Mouse (Mus musculus): ENCODE measurements around the gene Ubtf. TPM values are rescaled to one million over a fixed set of nuclear protein-coding genes. Genes with fewer than 3 reads are reported as not detected.

Gene Ubtf
- polyA plus RNA-seq, 1 experiment from 2014 or later: 99.1 TPM

- ATAC-seq: no peak
- no peaks in the 10 kb centered on the region for H3K36me3 ChIP-seq (ENCODE audit: control insufficient read depth, insufficient read depth)
- H3K27ac ChIP-seq (ENCODE audit: low read length): no peak overlapping the region
- H3K4me2 ChIP-seq (ENCODE audit: low read length): no peak overlapping the region
- no peaks in the 10 kb centered on the region for H3K27me3 ChIP-seq (replicated peaks; ENCODE audit: control insufficient read depth, insufficient read depth, low read length)
- H3K4me3 ChIP-seq (replicated peaks; ENCODE audit: low read length): no peak overlapping the region
- H3K9me3 ChIP-seq (ENCODE audit: control insufficient read depth, low read length): no peaks in the 10 kb centered on the region
- no peaks in the 10 kb centered on the region for H3K4me1 ChIP-seq (replicated peaks; ENCODE audit: control insufficient read depth, insufficient read depth, low read length)
- 86% methylated on average over 11 of the region's 11 CpGs for WGBS
- no peak overlapping the region for H3K9ac ChIP-seq (replicated peaks; ENCODE audit: low read depth, low read length)
These were observed 29.2 kb upstream of the Ubtf start for GRCm38 (mm10) chr11:102348771-102349170.

GRCm38 (mm10) chr11:102348101-102348585 lies 28.6 kb upstream of the Ubtf start:
- no peak overlapping the region for H3K4me2 ChIP-seq (ENCODE audit: low read length)
- no peak overlapping the region for H3K9ac ChIP-seq (replicated peaks; ENCODE audit: low read depth, low read length)
- no peaks in the 10 kb centered on the region for H3K27me3 ChIP-seq (replicated peaks; ENCODE audit: control insufficient read depth, insufficient read depth, low read length)
- H3K9me3 ChIP-seq (ENCODE audit: control insufficient read depth, low read length): no peaks in the 10 kb centered on the region
- H3K4me1 ChIP-seq (replicated peaks; ENCODE audit: control insufficient read depth, insufficient read depth, low read length): no peaks in the 10 kb centered on the region
- H3K4me3 ChIP-seq (replicated peaks; ENCODE audit: low read length): no peak overlapping the region
- no peaks in the 10 kb centered on the region for H3K36me3 ChIP-seq (ENCODE audit: control insufficient read depth, insufficient read depth)
- 90% methylated on average over 7 of the region's 7 CpGs for WGBS
- ATAC-seq: no peak
- H3K27ac ChIP-seq (ENCODE audit: low read length): no peak overlapping the region

DNA sequence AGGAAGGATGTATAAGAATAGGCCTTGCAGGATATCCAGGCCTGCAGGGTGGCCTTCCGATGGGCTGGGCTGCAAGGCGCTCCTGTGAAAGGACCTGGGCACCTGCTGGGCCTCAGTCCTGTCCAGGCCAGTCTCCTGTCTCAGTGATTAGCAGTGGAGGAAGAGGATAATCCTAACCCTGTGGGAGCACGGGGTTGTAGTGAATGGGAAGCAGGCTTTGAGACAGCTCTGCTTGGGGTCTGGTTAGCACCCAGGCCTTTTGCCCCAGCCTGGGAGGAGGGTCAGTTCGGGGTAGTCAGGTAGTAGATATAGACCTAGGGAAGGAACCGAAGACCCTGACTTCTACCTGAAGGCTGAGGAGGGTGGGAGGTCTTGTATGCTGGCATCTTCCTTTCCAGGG lies 28.1 kb upstream of the Ubtf start:
- WGBS: 59% methylated on average over 5 of the region's 5 CpGs
- no peak overlapping the region for H3K4me3 ChIP-seq (replicated peaks; ENCODE audit: low read length)
- H3K36me3 ChIP-seq (ENCODE audit: control insufficient read depth, insufficient read depth): no peaks in the 10 kb centered on the region
- H3K9me3 ChIP-seq (ENCODE audit: control insufficient read depth, low read length): no peaks in the 10 kb centered on the region
- ATAC-seq: no peak
- H3K27me3 ChIP-seq (replicated peaks; ENCODE audit: control insufficient read depth, insufficient read depth, low read length): no peaks in the 10 kb centered on the region
- no peaks in the 10 kb centered on the region for H3K4me1 ChIP-seq (replicated peaks; ENCODE audit: control insufficient read depth, insufficient read depth, low read length)
- no peak overlapping the region for H3K27ac ChIP-seq (ENCODE audit: low read length)
- H3K9ac ChIP-seq (replicated peaks; ENCODE audit: low read depth, low read length): no peak overlapping the region
- no peak overlapping the region for H3K4me2 ChIP-seq (ENCODE audit: low read length)

DNA sequence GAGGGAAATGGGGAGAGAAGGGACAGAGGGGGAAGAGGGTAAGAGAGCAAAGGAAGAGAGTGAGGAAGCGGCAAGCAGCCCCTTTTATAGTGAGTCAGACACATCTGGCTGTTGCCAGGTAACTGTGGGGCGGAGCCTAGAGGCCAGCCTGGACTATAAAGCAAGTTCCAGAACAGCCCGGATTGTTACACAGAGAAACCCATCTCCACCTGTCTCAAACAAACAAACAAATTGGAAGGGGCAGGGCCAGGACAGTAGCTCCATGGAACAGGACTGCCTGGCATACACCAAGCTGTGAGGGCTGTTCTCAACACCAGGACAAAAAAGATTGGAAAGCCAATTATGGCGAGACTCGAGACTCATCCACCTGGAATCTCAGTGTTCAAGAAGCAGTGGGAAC lies 27.4 kb upstream of the Ubtf start:
- Histone ChIP-seq H3K4me1 (replicated peaks; ENCODE audit: control insufficient read depth, insufficient read depth, low read length) (no peaks in the 10 kb centered on the region), H3K9ac (replicated peaks; ENCODE audit: low read depth, low read length) (no peak overlapping the region), H3K9me3 (ENCODE audit: control insufficient read depth, low read length) (no peaks in the 10 kb centered on the region), H3K27ac (ENCODE audit: low read length) (no peak overlapping the region), H3K4me2 (ENCODE audit: low read length) (no peak overlapping the region), H3K36me3 (ENCODE audit: control insufficient read depth, insufficient read depth) (no peaks in the 10 kb centered on the region), H3K4me3 (replicated peaks; ENCODE audit: low read length) (no peak overlapping the region), H3K27me3 (replicated peaks; ENCODE audit: control insufficient read depth, insufficient read depth, low read length) (no peaks in the 10 kb centered on the region)
- no peak for ATAC-seq
- 63% methylated on average over 5 of the region's 5 CpGs for WGBS

GRCm38 (mm10) chr11:102344458-102344857 lies 24.9 kb upstream of the Ubtf start:
- WGBS: 92% methylated on average over 3 of the region's 3 CpGs
- Histone ChIP-seq H3K36me3 (ENCODE audit: control insufficient read depth, insufficient read depth) (no peaks in the 10 kb centered on the region), H3K4me1 (replicated peaks; ENCODE audit: control insufficient read depth, insufficient read depth, low read length) (no peaks in the 10 kb centered on the region), H3K9ac (replicated peaks; ENCODE audit: low read depth, low read length) (no peak overlapping the region), H3K27ac (ENCODE audit: low read length) (no peak overlapping the region), H3K9me3 (ENCODE audit: control insufficient read depth, low read length) (no peaks in the 10 kb centered on the region), H3K27me3 (replicated peaks; ENCODE audit: control insufficient read depth, insufficient read depth, low read length) (no peaks in the 10 kb centered on the region), H3K4me3 (replicated peaks; ENCODE audit: low read length) (no peak overlapping the region), H3K4me2 (ENCODE audit: low read length) (no peak overlapping the region)
- no peak for ATAC-seq

- Histone ChIP-seq H3K4me3 (replicated peaks; ENCODE audit: low read length) (no peak overlapping the region), H3K9me3 (ENCODE audit: control insufficient read depth, low read length) (no peaks in the 10 kb centered on the region), H3K36me3 (ENCODE audit: control insufficient read depth, insufficient read depth) (no peaks in the 10 kb centered on the region), H3K4me1 (replicated peaks; ENCODE audit: control insufficient read depth, insufficient read depth, low read length) (peaks cover 8% of the 10 kb centered on the region; the same call in 1 of the 2 replicates), H3K27me3 (replicated peaks; ENCODE audit: control insufficient read depth, insufficient read depth, low read length) (no peaks in the 10 kb centered on the region), H3K4me2 (ENCODE audit: low read length) (no peak overlapping the region), H3K27ac (ENCODE audit: low read length) (no peak overlapping the region), H3K9ac (replicated peaks; ENCODE audit: low read depth, low read length) (no peak overlapping the region)
- ATAC-seq: no peak
- 61% methylated on average over 12 of the region's 12 CpGs for WGBS
These were observed 23.2 kb upstream of the Ubtf start for GRCm38 (mm10) chr11:102342742-102343141.

GRCm38 (mm10) chr11:102341101-102341500 lies 21.6 kb upstream of the Ubtf start:
- Histone ChIP-seq H3K27ac (ENCODE audit: low read length) (no peak overlapping the region), H3K27me3 (replicated peaks; ENCODE audit: control insufficient read depth, insufficient read depth, low read length) (no peaks in the 10 kb centered on the region), H3K9ac (replicated peaks; ENCODE audit: low read depth, low read length) (no peak overlapping the region), H3K4me3 (replicated peaks; ENCODE audit: low read length) (no peak overlapping the region), H3K9me3 (ENCODE audit: control insufficient read depth, low read length) (no peaks in the 10 kb centered on the region), H3K36me3 (ENCODE audit: control insufficient read depth, insufficient read depth) (no peaks in the 10 kb centered on the region), H3K4me2 (ENCODE audit: low read length) (no peak overlapping the region), H3K4me1 (replicated peaks; ENCODE audit: control insufficient read depth, insufficient read depth, low read length) (peaks cover 8% of the 10 kb centered on the region; the same call in 1 of the 2 replicates)
- no peak for ATAC-seq
- 94% methylated on average over 4 of the region's 4 CpGs for WGBS

- 64% methylated on average over 4 of the region's 4 CpGs for WGBS
- Histone ChIP-seq H3K27ac (ENCODE audit: low read length) (no peak overlapping the region), H3K27me3 (replicated peaks; ENCODE audit: control insufficient read depth, insufficient read depth, low read length) (no peaks in the 10 kb centered on the region), H3K9me3 (ENCODE audit: control insufficient read depth, low read length) (no peaks in the 10 kb centered on the region), H3K4me3 (replicated peaks; ENCODE audit: low read length) (no peak overlapping the region), H3K4me1 (replicated peaks; ENCODE audit: control insufficient read depth, insufficient read depth, low read length) (peaks cover 8% of the 10 kb centered on the region; the same call in 1 of the 2 replicates), H3K36me3 (ENCODE audit: control insufficient read depth, insufficient read depth) (no peaks in the 10 kb centered on the region), H3K4me2 (ENCODE audit: low read length) (no peak overlapping the region), H3K9ac (replicated peaks; ENCODE audit: low read depth, low read length) (no peak overlapping the region)
- ATAC-seq: no peak
These were observed 20.1 kb upstream of the Ubtf start for GRCm38 (mm10) chr11:102339624-102340023.

DNA sequence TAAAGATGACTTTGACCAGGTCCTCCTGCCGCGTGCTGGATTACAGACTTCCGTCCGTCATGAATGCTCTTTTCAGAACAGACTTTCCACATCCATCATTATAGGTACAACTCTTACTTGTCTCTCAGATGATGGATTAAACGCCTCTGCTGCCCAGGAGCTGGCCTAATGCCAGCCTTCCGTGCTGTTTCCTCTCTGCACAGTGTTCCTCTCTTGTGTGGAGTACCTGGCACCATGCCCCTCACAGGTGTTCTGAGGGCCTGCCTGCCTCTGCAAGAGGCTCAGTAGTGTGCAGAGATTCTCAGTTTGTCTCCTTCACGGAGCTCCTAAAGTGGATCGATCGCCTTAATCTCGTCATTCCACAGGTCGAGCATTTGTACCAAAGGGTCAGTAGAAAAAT lies 19.7 kb upstream of the Ubtf start:
- 63% methylated on average over 11 of the region's 11 CpGs for WGBS
- H3K27me3 ChIP-seq (replicated peaks; ENCODE audit: control insufficient read depth, insufficient read depth, low read length): no peaks in the 10 kb centered on the region
- no peak overlapping the region for H3K4me2 ChIP-seq (ENCODE audit: low read length)
- H3K4me3 ChIP-seq (replicated peaks; ENCODE audit: low read length): no peak overlapping the region
- peak overlapping the region; percentile 28; the same call in 1 of the 2 replicates for H3K27ac ChIP-seq (ENCODE audit: low read length)
- peaks cover 8% of the 10 kb centered on the region; the same call in 1 of the 2 replicates for H3K4me1 ChIP-seq (replicated peaks; ENCODE audit: control insufficient read depth, insufficient read depth, low read length)
- no peak for ATAC-seq
- H3K9ac ChIP-seq (replicated peaks; ENCODE audit: low read depth, low read length): no peak overlapping the region
- no peaks in the 10 kb centered on the region for H3K36me3 ChIP-seq (ENCODE audit: control insufficient read depth, insufficient read depth)
- no peaks in the 10 kb centered on the region for H3K9me3 ChIP-seq (ENCODE audit: control insufficient read depth, low read length)

DNA sequence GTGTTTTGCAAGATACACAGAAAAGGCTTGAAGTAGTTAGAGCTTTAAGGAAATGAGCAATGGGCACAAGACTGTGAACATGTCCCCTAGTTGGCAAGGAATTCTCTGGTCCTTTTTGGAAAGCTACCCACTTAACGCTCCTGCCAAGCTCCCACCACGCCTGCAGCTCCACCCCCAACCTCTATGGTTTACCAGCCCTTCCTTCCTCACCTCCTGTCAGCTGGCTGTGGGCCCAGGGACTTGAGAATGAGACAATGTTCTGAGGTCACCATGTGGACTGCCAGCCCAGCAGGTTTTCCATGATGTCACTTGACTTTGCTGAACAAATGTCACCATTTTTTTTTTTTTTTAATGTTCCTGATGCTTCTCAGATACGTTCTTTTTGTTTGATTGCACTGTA lies 19.0 kb upstream of the Ubtf start:
- 21% methylated on average over 3 of the region's 3 CpGs for WGBS
- Histone ChIP-seq H3K27me3 (replicated peaks; ENCODE audit: control insufficient read depth, insufficient read depth, low read length) (no peaks in the 10 kb centered on the region), H3K9ac (replicated peaks; ENCODE audit: low read depth, low read length) (no peak overlapping the region), H3K9me3 (ENCODE audit: control insufficient read depth, low read length) (no peaks in the 10 kb centered on the region), H3K4me2 (ENCODE audit: low read length) (no peak overlapping the region), H3K27ac (ENCODE audit: low read length) (peak overlapping the region; percentile 28; the same call in 1 of the 2 replicates), H3K4me1 (replicated peaks; ENCODE audit: control insufficient read depth, insufficient read depth, low read length) (peaks cover 8% of the 10 kb centered on the region; the same call in 1 of the 2 replicates), H3K36me3 (ENCODE audit: control insufficient read depth, insufficient read depth) (no peaks in the 10 kb centered on the region), H3K4me3 (replicated peaks; ENCODE audit: low read length) (no peak overlapping the region)
- ATAC-seq: no peak
